Mouse (Mus musculus) ES-Bruce4 (cell line): ENCODE results near the gene Eea1.

ENCODE experiments used
- CTCF ChIP-seq: IDR thresholded peaks from one replicate; pipeline ENCODE4 v1.8.1; 2011; ENCODE audit warnings: low read depth, low read length
- EP300 ChIP-seq: IDR thresholded peaks from 2 replicates; pipeline ENCODE4 v1.6.1; 2011; ENCODE audit warnings: low read depth, low read length; ENCODE audit not compliant: insufficient read depth
- POLR2A ChIP-seq: IDR thresholded peaks from one replicate; pipeline ENCODE4 v1.8.1; 2011; ENCODE audit warnings: low read length; ENCODE audit not compliant: insufficient read depth

GRCm38 (mm10) chr10:95923263-95924217 lies 16.9 kb upstream of the Eea1 start:
- no peak for TF ChIP-seq EP300
- TF ChIP-seq POLR2A = no peak
- TF ChIP-seq CTCF = no peak
